Mouse (Mus musculus): ENCODE measurements around the gene Prss45.
A peak's percentile ranks its signal among the peaks of the same experiment; 100 is the strongest.

Prss45 gene

DNA sequence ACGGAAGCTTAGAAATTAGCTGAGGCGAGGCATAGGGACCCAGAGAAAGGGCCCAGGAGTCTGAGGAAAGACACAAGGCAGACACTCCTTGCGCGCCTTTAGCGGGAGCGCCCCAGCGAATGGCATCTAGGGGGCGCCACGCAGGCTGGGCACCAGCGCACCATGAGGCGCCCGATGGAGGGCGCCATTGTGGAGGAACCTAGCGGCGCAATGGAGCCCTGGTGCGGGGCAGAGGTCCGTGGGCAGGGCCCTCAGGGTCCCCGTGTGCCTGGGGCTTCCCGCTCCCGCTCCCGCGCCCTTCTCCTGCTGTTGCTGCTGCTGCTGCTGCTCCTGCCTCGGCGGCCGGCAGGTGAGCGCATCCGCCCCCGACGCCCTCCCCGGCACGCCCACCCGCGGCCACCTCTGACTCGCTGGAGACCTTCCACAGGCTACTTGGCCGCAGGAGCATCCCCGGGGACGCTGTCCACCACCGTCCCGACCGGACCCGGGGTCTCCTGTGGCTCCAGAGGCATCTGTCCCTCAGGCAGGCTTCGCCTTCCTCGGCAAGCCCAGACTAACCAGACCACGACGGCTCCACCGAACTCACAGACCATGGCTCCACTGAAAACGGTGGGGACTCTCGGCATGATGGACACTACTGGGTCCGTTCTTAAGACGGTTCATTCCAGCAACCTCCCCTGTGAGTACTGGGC lies 23.5 kb downstream of the Prss45 start, which contains the start of gene Prss50:
Gene Prss50, plus strand, starts transcription at position 187 of the 692 bp plus-strand sequence.
- peak; percentile 32 for DNase-seq (ENCODE audit: low read depth, low spot score)

DNA sequence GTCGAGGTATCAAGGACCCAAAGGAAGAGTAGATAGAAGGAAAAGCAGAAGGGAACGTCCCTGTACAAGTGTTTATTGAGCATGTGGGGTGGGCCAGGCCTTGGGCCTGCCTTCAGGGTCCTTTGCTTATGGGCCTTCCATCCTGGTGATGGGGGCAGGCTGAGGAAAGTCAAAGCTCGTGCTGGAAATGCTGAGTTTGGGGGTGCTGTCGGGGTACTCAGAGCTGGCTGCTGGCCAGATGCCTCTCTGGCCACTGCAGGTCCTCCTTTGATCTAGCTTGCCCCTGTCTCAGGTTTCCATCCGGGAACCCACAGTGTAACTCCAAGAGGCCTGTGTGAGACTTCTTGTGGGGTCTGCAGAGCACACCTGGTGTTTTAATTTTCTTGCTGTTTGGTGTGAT lies 24.1 kb downstream of the Prss45 start:
- DNase-seq (ENCODE audit: low read depth, low spot score), result no peak

DNA sequence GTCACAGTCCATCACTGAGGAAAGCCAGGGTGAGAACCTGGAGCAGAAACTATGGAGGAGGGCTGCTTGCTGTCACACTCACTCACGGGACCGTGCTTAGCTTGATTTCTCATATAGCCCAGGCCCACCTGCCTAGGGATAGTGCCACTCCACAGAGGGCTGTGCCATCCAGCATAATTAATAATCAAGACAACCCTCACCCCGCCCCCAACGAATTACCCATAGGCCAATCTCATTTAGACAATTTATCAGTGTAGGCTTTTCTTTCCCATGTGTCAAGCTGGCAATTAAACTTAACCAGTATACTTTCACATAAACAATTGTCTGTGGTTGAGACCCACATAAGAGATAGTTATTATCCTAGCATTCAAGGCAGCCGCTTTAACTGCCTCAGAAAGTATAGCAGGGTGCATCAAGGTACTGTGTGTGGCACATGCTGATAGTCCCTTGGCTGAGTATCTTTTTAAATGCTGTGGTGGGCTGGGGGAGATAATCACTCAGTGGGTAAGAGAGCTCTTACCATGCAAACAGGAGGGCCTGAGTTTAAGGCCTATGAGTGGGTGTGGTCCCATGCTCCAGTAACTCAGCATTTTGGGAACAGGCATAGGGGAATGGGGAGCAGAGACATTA lies 24.7 kb downstream of the Prss45 start:
- DNase-seq (ENCODE audit: low read depth, low spot score), result no peak

DNA sequence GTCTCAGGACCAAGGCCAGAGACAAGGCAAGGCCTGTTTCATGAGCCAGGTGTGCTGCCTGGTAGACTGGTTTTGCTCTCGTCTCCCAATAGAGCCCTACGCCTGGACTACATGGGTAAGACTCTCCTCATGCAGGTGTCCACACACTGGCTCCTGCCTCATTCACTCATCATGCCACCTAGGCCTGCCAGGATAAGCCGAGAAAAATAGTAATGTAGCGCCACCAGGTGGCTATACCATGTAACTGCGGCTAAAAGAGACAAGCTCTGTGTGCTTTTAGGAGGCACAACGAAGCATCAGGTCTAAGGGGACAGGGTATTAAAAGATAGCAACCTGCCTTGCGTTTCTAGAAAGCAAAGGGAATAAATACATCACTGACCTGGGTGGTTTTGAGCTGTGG lies 36.6 kb downstream of the Prss45 start:
- peak; percentile 70 for DNase-seq (ENCODE audit: low read depth, low spot score)

DNA sequence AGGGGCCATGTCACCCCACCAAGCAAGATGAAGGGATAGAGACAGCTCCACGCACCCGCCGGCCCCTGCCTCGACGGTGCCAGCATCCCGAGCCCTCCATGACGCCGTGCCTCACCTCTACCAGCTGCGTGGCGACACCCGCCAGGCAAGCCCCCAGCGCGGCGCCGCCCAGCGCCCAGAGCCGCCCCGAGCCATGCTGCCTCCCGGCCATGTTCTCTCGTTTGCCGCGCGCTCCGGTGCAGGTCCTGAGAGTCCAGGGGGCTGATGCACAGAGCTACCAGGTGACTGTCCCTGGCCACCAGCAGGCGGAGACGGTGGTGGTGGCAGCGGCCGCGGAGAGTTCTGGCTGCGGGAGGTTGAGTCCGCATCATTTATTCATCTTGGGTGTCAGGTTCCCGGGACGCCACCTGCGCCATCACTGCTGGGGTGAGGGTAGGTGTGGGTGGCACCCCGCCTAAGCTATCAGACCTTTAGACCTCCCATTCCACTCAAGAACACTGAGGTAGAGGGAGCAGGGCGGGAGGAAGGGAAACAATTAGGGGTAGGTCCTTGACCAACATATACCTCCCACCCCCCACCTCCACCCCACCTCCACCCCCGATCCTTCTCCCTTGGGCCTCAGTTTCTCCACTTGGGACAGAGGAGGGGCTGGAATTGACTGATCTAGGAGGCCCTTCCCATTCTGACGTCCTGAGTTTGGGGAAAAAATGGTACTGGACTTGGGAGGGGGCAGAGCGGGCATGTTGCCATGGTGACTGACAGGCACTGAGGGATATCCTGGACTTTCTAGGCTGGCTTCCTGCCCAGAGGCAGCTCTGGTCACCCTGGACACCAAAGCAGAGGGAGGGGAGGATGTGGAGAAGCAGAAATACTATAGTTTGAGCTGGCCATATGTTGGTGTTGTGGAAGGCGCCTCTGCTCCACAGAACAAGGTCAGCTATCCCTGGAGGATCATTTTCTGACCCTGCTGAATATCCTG lies 39.6 kb downstream of the Prss45 start:
- DNase-seq (ENCODE audit: low read depth, low spot score), result no peak

DNA sequence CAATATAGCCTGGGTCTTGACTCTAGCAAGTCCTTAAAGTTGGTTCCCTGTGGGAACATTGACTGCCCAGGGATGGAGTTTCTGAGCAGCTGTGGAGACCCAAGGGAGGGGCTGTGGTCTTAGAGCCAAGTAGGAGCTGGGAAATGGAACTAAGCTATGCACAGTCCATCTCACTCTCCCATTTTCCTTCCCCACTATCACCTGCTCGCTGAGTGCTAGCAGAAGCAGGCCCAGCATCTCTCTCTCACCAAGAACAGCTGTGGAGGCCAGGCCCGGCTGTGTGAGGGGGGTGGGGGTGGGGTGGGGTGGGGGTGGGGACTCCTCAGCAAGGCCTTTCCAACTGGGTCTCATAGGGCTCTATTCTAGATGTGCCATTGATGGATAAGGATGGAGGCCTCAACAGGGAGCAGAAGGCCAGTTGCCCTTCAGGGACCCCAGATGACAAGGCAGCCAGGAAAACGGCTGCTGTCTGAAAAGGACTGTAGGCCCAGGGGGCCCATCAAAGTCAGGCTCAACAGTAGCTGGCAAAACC lies 40.3 kb downstream of the Prss45 start:
- no peak for DNase-seq (ENCODE audit: low read depth, low spot score)

DNA sequence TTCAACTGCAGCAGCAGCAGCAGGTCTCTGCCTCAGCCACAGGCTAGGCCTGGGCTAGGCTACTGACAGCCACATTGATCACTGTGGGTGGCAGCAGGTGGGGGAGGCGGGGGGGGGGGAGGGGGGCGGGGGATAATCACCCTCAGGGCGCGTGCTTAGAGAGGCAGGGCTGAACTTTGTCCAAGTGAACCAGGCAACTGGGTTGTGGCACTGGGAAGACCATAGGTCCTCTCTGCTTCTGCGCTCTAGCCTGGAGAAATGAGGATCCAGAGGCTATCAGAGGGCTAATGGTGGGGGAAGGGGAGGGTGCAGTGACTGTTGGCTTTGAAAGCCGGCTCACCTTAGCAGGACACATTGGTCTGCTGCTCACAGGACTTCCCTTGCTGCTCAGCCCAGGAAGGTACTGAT lies 40.9 kb downstream of the Prss45 start:
- no peak for DNase-seq (ENCODE audit: low read depth, low spot score)

DNA sequence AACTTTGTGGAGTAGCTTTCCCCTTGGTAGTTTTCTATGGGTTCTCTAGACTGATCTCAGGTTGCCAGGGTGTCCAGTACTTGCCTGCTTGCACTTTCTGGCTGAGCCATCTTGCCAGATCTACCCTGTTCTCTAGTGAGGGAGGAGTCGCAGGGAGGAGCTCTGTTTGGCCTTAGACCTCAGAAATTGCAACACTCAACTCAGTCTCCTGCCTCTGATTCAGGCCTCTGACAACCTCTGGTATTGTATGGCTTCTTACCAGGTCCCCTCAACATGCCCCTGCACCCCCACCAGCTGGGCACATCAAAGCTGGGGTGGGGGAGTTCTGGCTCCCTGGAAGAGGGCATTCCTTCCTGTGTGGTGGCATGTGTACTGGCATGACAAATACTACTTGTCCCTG lies 43.0 kb downstream of the Prss45 start:
- no peak for DNase-seq (ENCODE audit: low read depth, low spot score)

DNA sequence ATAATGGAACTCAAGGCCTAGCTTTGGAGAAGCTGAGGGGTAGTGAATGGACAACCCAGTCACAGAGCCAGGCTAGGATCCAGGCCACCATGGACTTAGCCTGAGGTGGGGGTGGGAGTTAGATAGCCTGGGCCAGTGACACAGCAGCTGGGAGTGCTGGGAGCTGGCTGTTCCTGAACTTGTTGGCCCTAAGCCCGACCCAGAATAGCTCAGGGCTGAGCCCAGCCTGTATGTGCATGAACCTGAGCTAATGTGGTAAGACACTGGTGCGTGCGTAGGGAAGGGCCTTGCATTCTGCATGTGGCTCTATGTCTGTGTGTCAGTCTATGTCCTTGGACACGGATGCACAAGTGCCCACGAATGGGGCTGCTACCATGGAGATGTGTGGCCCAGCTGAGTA lies 43.5 kb downstream of the Prss45 start:
- DNase-seq (ENCODE audit: low read depth, low spot score), result no peak

DNA sequence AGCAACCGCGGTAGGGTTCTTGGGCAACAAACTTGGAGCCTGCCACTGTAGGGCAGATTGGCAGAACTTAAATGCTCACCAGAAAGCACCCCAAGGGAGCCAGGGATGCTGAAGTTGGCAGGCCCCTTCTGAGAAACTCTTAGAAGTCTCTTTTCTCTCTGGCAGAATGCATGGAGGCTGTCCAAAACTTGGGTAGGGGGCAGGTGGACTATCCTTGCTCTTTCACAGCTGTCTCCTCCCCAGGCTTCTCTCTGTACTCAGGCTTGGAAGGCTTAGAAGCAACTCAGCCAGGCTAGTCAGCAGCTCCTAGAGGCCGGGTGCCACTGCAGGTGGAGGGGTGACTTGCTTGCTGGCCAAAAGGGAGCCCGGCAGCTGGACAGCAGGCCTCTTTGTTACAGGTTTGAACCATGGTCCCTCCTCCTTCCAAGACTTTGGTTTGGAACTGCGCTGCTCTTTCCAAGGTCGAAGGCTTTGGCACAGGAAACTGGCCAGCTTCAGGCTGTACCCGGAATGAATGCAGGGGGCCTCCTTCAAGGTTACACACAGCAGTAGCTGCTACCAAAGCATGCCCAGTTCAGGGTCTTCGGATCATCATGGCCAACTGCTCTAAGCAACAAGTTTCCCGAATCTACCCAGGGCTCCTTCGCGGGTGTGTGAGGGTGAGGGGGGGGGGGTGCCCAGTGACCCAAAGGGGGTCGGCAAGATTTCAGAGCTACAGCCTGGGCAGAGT lies 45.0 kb downstream of the Prss45 start, which contains the start of gene Als2cl:
Gene Als2cl, plus strand, starts transcription at position 680 of the 730 bp plus-strand sequence.
- DNase-seq (ENCODE audit: low read depth, low spot score), result no peak

DNA sequence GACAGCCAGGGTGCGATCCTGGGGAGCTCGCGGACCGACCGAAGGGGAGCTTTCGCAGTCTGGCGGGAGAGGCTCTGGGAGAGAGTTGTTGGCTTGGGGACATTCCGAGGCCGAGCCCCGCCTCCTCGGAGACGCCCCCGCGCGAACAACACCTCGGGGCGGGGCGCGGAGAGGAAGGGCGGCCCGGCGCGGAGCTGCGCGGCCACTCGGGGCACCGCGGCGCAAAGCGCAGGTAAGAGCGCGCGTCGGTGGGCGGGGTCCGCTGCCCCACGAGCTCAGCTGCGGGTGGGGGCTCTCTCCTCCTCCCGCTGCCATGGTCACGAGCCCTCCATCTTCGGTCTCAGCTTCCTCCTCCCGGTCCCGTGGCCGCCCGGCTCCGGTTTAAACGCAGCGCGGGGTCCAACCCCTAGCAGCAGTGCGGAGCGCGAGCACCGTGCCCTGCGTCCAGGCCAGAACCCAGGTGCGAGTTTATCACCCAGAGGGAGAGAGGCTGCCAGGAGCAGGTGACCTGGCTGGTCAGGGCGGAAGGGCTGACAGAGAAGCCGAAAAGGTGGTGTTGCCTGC lies 45.7 kb downstream of the Prss45 start, which contains the start of gene Tmie:
Gene Tmie, minus strand, starts transcription at position 116 of the 564 bp plus-strand sequence.
- DNase-seq (ENCODE audit: low read depth, low spot score), result peak; percentile 92

DNA sequence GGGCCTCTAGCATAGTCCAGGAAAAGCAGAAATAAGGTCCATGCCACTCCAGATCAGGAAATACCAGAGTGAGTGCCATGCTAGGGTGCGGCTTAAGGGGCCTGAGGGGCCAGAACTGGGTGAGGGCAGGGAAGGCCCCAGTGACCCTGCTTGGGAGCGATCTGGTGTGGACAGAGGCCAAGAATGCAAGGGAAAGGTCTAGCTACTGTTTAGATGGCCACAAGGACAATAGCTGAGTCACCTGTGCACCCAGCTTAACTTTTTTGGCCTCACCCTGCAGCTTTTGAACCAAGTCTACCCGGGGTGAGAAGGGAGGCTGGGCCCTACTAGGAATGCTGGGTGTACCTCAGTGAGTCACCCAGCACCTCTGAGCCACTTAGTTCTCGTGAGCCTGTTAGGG lies 46.4 kb downstream of the Prss45 start:
- DNase-seq (ENCODE audit: low read depth, low spot score), result no peak

DNA sequence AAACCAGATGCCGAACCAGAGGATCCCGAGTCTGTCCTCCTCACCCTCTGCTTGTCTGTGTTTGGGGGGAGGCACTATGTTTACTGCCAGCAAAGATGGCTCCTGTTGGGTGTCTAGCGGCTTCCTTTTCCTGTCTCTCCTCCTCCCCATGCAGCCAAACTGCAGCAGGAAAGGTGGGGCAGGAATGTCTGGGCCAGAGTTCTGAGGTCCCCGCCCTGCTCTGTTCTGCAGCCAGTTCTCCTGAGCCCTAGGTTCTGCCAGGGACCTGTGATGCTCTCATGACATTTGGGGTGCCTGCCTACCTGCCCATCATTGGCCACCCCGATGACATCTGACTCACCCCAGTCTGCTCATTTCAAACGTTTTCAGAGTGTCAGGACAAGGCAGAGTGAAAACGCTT lies 47.6 kb downstream of the Prss45 start:
- no peak for DNase-seq (ENCODE audit: low read depth, low spot score)

DNA sequence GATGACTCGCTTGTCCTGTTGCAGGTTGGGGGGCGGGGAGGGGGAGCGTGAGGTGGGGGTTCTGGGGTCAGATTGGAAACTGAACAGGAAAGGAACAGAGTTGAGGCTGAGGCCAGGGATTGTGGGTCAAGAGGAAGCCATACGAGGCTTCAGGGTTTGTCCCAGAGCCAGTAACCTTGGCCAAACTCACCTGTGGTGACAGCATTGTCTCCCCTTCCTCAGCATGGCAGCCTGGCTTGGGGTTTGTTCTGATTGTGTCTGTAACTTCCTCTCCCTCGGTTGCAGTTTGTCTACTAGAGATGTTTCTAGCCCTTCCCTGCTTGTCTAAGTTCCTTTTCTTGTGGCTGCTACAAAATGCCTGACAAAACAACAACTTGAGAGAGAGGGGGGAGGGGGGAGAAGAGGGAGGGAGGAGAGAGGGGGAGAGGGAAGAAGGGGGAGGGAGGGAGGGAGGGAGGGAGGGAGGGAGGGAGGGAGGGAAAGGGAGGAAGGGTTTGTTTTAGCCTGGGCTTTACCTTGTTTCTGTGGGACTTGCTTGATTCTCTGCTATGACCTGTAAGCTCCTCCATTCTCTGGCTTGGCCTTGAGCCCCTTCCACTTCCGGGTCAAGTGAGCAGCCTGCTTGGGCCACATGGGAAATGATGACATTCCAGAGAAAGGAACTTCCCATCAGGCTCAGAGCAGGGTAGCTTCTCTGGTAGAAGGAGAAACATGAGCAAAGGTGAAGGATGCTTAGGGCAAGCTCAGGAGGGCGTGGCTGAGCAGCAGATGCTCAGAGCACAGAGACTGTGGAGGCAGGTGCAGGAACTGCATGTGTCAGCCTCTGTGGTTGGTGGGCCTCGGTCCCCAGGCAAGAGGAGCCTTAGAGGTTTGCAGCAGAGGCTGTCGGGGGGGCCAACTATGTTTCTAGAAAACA lies 53.3 kb downstream of the Prss45 start:
- peak; percentile 63 for DNase-seq (ENCODE audit: low read depth, low spot score)

DNA sequence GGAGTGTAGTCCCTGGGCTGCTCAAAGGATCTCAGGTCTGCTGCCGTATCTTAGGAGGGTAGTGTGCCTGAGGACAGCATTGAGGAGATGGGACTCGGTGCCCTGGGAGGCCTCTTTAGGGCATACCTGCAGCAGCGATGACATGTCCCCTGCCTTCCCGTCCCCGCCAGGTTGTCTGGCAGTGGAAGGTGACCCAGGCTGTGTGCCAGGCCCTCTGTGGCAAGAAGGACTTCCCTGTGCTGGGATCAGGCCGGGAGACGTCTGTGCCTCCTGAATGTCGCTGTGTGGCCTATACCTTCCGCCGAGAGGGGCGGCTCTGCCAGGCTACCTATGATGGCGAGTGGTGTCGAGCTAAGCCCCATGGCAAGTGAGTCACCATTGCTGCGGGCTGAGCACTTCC lies 54.5 kb downstream of the Prss45 start:
- no peak for DNase-seq (ENCODE audit: low read depth, low spot score)

DNA sequence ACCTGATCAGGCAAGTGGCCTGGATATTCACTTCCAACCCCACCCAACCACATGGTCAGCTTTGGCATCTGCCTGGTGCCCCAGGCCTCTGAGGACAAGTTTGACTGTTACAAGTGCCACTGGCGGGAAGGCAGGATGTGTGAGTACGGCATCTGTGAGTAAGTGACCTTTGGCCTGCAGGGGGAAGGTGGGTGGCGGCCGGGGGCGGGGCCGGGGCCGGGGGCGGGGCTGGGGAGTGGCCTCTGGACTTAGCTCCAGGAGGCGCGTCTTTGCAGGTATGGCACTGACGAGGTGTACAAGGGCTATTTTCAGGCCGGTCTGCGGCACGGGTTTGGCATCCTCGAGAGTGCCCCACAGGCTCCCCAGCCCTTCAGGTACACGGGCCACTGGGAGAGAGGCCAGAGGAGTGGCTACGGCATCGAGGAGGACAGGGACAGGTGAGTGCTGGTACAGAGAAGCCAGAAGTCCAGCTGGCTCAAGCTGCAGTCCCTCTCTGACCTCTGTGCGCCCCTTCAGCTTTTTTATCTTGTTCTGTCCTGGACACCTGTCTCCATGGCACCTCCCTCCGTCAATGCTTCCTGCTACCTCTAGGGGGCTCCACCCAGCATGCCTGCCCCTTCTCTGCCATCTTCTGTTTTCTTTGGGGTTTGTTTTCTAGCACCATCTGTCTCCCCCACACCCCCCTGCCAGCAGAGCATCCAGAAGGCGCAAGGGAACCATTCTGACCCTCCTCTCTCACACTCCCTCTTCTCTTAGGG lies 55.8 kb downstream of the Prss45 start:
- no peak for DNase-seq (ENCODE audit: low read depth, low spot score)

Measured in CD4-positive helper T cell, adult 2 months (primary cell).